Mouse (Mus musculus) ES-Bruce4 (cell line): Measurements from ENCODE around the gene Osbpl11. TPM values are rescaled to one million over a fixed set of nuclear protein-coding genes. Genes with fewer than 3 reads are reported as not detected.

ENCODE experiments used
- H3K27ac ChIP-seq: 2 replicates; pipeline ENCODE4 v1.5.1; 2012; ENCODE audit warnings: low read length, inconsistent platforms; ENCODE audit not compliant: insufficient read depth
- H3K27me3 ChIP-seq: 2 replicates; pipeline ENCODE4 v1.6.1; 2012; ENCODE audit warnings: mild to moderate bottlenecking, low read length, inconsistent platforms; ENCODE audit not compliant: control insufficient read depth, poor library complexity, insufficient read depth, severe bottlenecking
- H3K36me3 ChIP-seq: 2 replicates; pipeline ENCODE4 v1.6.1; 2012; ENCODE audit warnings: inconsistent platforms, mild to moderate bottlenecking, low read length, moderate library complexity; ENCODE audit not compliant: control insufficient read depth, poor library complexity, insufficient read depth, severe bottlenecking
- H3K4me1 ChIP-seq: one replicate; pipeline ENCODE4 v1.8.1; 2011; ENCODE audit warnings: low read length; ENCODE audit not compliant: control insufficient read depth, insufficient read depth
- H3K4me3 ChIP-seq: 2 replicates; pipeline ENCODE4 v1.5.1; 2011; ENCODE audit warnings: low read depth, mild to moderate bottlenecking, low read length
- H3K9ac ChIP-seq: 2 replicates; pipeline ENCODE4 v1.6.1; 2012; ENCODE audit warnings: low read depth, mild to moderate bottlenecking, inconsistent platforms; ENCODE audit not compliant: poor library complexity, severe bottlenecking
- H3K9me3 ChIP-seq: replicated peaks from 2 replicates; pipeline ENCODE4 v1.6.1; 2012; ENCODE audit warnings: mild to moderate bottlenecking, low read length, inconsistent platforms; ENCODE audit not compliant: control insufficient read depth, poor library complexity, insufficient read depth, severe bottlenecking
- CTCF ChIP-seq: IDR thresholded peaks from one replicate; pipeline ENCODE4 v1.8.1; 2011; ENCODE audit warnings: low read depth, low read length
- EP300 ChIP-seq: IDR thresholded peaks from 2 replicates; pipeline ENCODE4 v1.6.1; 2011; ENCODE audit warnings: low read depth, low read length; ENCODE audit not compliant: insufficient read depth
- POLR2A ChIP-seq: IDR thresholded peaks from one replicate; pipeline ENCODE4 v1.8.1; 2011; ENCODE audit warnings: low read length; ENCODE audit not compliant: insufficient read depth
- polyA plus RNA-seq: library from polyadenylated mRNA; stranded (reverse); fragments of >200 nt; gene quantifications from 2 replicates; pipeline ENCODE4 v1.2.4, GENCODE M21; 2011; ENCODE audit warnings: low read depth; ENCODE audit not compliant: missing spikeins, insufficient read depth, insufficient read length

Gene Osbpl11
- polyA plus RNA-seq, 1 experiment, result 21.4 TPM

GRCm38 (mm10) chr16:33179911-33180310 is 5.0 kb upstream of the Osbpl11 start:
- H3K4me1 ChIP-seq, result peaks cover 4% of the 10 kb centered on the region
- no peak overlapping the region for H3K9ac ChIP-seq
- TF ChIP-seq POLR2A, result no peak
- TF ChIP-seq CTCF, result no peak
- no peak for TF ChIP-seq EP300
- H3K9me3 ChIP-seq, result no peaks in the 10 kb centered on the region
- no peak overlapping the region for H3K27ac ChIP-seq
- H3K27me3 ChIP-seq, result no peaks in the 10 kb centered on the region
- no peaks in the 10 kb centered on the region for H3K36me3 ChIP-seq
- no peak overlapping the region for H3K4me3 ChIP-seq

GRCm38 (mm10) chr16:33180793-33181192 is 4.1 kb upstream of the Osbpl11 start:
- no peaks in the 10 kb centered on the region for H3K36me3 ChIP-seq
- TF ChIP-seq POLR2A (no peak), CTCF (no peak), EP300 (no peak)
- H3K9ac ChIP-seq, result no peak overlapping the region
- no peak overlapping the region for H3K27ac ChIP-seq
- no peaks in the 10 kb centered on the region for H3K27me3 ChIP-seq
- H3K4me3 ChIP-seq, result no peak overlapping the region
- H3K4me1 ChIP-seq, result peaks cover 4% of the 10 kb centered on the region
- H3K9me3 ChIP-seq, result no peaks in the 10 kb centered on the region

- H3K4me3 ChIP-seq, result peak overlapping the region; percentile 72
These were observed 583 bp downstream of the Osbpl11 start for GRCm38 (mm10) chr16:33185261-33186046.

GRCm38 (mm10) chr16:33186134-33186533 is 1.3 kb downstream of the Osbpl11 start:
- Histone ChIP-seq H3K9ac (peak overlapping the region; percentile 93), H3K27ac (no peak overlapping the region), H3K4me1 (no peaks in the 10 kb centered on the region), H3K4me3 (peak overlapping the region; percentile 72), H3K9me3 (no peaks in the 10 kb centered on the region), H3K36me3 (no peaks in the 10 kb centered on the region), H3K27me3 (no peaks in the 10 kb centered on the region)
- TF ChIP-seq CTCF (no peak), EP300 (no peak), POLR2A (no peak)

More at GRCm38 (mm10) chr16:33185261-33186046, 583 bp downstream of the Osbpl11 start:
- TF ChIP-seq CTCF (no peak), POLR2A (no peak), EP300 (no peak)
- Histone ChIP-seq H3K9ac (peak overlapping the region; percentile 93), H3K27ac (0 out of 2 replicates have a peak overlapping the region, but pooled peaks have one; percentile 6), H3K27me3 (no peaks in the 10 kb centered on the region), H3K4me1 (no peaks in the 10 kb centered on the region), H3K36me3 (no peaks in the 10 kb centered on the region), H3K9me3 (no peaks in the 10 kb centered on the region)

GRCm38 (mm10) chr16:33188076-33188475 is 3.2 kb downstream of the Osbpl11 start:
- Histone ChIP-seq H3K27ac (no peak overlapping the region), H3K4me1 (no peaks in the 10 kb centered on the region), H3K4me3 (no peak overlapping the region), H3K9me3 (no peaks in the 10 kb centered on the region), H3K27me3 (no peaks in the 10 kb centered on the region), H3K36me3 (no peaks in the 10 kb centered on the region), H3K9ac (no peak overlapping the region)
- TF ChIP-seq CTCF (no peak), EP300 (no peak), POLR2A (no peak)

GRCm38 (mm10) chr16:33191671-33192091 is 6.8 kb downstream of the Osbpl11 start:
- Histone ChIP-seq H3K27me3 (no peaks in the 10 kb centered on the region), H3K27ac (no peak overlapping the region), H3K9ac (no peak overlapping the region), H3K9me3 (no peaks in the 10 kb centered on the region), H3K36me3 (no peaks in the 10 kb centered on the region), H3K4me1 (no peaks in the 10 kb centered on the region), H3K4me3 (no peak overlapping the region)
- TF ChIP-seq EP300, result no peak
- no peak for TF ChIP-seq CTCF
- no peak for TF ChIP-seq POLR2A
